Mouse (Mus musculus): ENCODE results near the gene Dact3. TPM values are rescaled to one million over a fixed set of nuclear protein-coding genes. Genes with fewer than 3 reads are reported as not detected.
A peak's percentile ranks its signal among the peaks of the same experiment; 100 is the strongest.

Gene Dact3
- polyA plus RNA-seq, 1 experiment, result 19.2 TPM

DNA sequence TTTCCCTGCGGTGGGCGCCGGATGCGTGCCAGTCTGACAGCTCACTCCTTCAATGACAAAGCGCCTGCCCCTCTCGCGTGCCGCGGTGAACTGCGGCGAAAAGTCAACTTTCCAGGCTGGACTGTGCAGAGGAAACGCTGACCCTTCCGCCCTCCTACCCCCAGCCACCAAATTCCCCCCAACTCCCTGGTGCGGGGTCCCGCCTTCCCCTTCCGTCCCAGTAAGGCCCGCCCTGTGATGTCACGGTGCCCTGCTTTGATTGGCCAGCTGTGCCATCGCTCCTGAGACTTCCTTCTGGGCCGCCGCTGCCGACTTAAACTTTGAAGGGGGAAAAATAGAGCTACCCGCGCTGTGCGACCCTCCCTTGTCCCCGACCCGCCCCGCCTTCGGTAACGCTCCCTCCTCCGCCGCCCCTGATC lies 32.5 kb upstream of the Dact3 start, which contains the start of gene Prkd2:
Gene Prkd2, plus strand, starts transcription at position 258 of the 419 bp plus-strand sequence.
- no peaks in the 10 kb centered on the region for H3K27me3 ChIP-seq (ENCODE audit: control insufficient read depth, insufficient read depth, low read length, poor library complexity, severe bottlenecking)
- peak; percentile 28 for TF ChIP-seq POLR2A (IDR thresholded peaks at IDR 0.05; ENCODE audit: insufficient read depth, low read length)
- TF ChIP-seq CTCF (IDR thresholded peaks at IDR 0.05; ENCODE audit: low read depth, low read length), result no peak
- no peak within 1 kb of the TSS for H3K27ac ChIP-seq (ENCODE audit: insufficient read depth, low read length)
- H3K9ac ChIP-seq (ENCODE audit: low read depth, poor library complexity, severe bottlenecking), result peak within 1 kb of the TSS; percentile 51
- H3K9me3 ChIP-seq (replicated peaks; ENCODE audit: control insufficient read depth, insufficient read depth, low read length, poor library complexity, severe bottlenecking), result no peaks in the 10 kb centered on the region
- H3K4me3 ChIP-seq (ENCODE audit: low read depth, low read length), result peak within 1 kb of the TSS; percentile 71
- H3K36me3 ChIP-seq (ENCODE audit: control insufficient read depth, insufficient read depth, low read length, poor library complexity, severe bottlenecking), result peaks cover 8% of the 10 kb centered on the region
- H3K4me1 ChIP-seq (ENCODE audit: control insufficient read depth, insufficient read depth, low read length), result peaks cover 2% of the 10 kb centered on the region

DNA sequence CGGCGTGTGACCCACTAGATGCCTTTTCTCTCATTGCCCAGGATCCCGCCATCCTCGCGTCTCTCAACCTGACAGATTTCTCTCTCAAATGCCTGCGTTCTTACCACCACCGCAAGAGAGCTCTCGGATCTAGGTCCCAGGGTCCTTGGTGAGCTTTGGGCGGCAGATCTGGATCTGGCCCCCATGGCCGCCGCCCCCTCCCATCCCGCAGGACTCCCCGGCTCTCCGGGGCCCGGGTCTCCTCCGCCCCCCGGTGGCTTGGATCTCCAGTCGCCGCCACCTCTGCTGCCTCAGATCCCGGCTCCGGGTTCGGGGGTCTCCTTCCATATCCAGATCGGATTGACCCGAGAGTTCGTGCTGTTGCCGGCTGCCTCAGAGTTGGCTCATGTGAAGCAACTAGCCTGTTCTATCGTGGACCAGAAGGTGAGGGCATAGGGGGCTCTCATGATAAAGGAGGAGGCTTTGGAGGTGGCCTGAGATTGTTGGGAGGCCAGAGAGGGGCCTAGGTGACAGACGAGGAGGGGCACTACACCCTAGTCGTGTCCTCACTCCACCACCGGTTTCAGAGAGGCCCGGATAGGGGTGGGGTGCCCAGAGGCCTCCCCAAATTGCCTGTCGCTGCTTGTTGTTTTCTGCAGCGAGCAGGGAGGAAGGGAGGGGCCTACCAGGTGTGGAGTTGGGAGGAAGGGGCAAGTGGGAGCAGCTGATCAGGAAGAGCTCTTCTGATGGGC lies 31.5 kb upstream of the Dact3 start:
- TF ChIP-seq CTCF (IDR thresholded peaks at IDR 0.05; ENCODE audit: low read depth, low read length) (no peak), POLR2A (IDR thresholded peaks at IDR 0.05; ENCODE audit: insufficient read depth, low read length) (no peak), EP300 (IDR thresholded peaks at IDR 0.05; ENCODE audit: insufficient read depth, low read depth, low read length) (no peak)
- Histone ChIP-seq H3K27me3 (ENCODE audit: control insufficient read depth, insufficient read depth, low read length, poor library complexity, severe bottlenecking) (no peaks in the 10 kb centered on the region), H3K9ac (ENCODE audit: low read depth, poor library complexity, severe bottlenecking) (peak overlapping the region; percentile 51), H3K9me3 (replicated peaks; ENCODE audit: control insufficient read depth, insufficient read depth, low read length, poor library complexity, severe bottlenecking) (no peaks in the 10 kb centered on the region), H3K36me3 (ENCODE audit: control insufficient read depth, insufficient read depth, low read length, poor library complexity, severe bottlenecking) (no peaks in the 10 kb centered on the region), H3K4me3 (ENCODE audit: low read depth, low read length) (peak overlapping the region; percentile 71), H3K27ac (ENCODE audit: insufficient read depth, low read length) (no peak overlapping the region), H3K4me1 (ENCODE audit: control insufficient read depth, insufficient read depth, low read length) (peaks cover 2% of the 10 kb centered on the region)

DNA sequence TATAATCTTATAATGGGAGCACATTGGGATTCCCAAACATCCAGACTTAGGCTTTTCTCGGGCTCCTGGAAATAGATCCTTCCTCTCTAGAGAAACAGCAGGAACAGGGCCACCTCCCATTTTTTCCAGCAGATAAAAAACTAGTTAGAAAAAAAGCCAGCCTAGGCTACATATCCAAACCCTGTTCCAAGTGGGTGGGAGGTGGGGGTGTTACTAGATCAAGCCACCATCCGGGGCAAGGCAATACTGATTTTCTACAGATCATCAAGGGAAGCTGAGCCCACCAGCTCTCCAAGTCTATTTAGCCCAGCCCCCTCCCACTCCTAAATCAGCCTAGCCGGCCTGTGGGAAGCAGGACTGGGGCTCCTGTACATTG lies 30.4 kb upstream of the Dact3 start:
- Histone ChIP-seq H3K36me3 (ENCODE audit: control insufficient read depth, insufficient read depth, low read length, poor library complexity, severe bottlenecking) (no peaks in the 10 kb centered on the region), H3K9me3 (replicated peaks; ENCODE audit: control insufficient read depth, insufficient read depth, low read length, poor library complexity, severe bottlenecking) (no peaks in the 10 kb centered on the region), H3K9ac (ENCODE audit: low read depth, poor library complexity, severe bottlenecking) (0 out of 2 replicates have a peak overlapping the region, but pooled peaks have one; percentile 10), H3K4me3 (ENCODE audit: low read depth, low read length) (no peak overlapping the region), H3K27ac (ENCODE audit: insufficient read depth, low read length) (no peak overlapping the region), H3K4me1 (ENCODE audit: control insufficient read depth, insufficient read depth, low read length) (peaks cover 2% of the 10 kb centered on the region), H3K27me3 (ENCODE audit: control insufficient read depth, insufficient read depth, low read length, poor library complexity, severe bottlenecking) (no peaks in the 10 kb centered on the region)
- TF ChIP-seq POLR2A (IDR thresholded peaks at IDR 0.05; ENCODE audit: insufficient read depth, low read length), result no peak
- no peak for TF ChIP-seq EP300 (IDR thresholded peaks at IDR 0.05; ENCODE audit: insufficient read depth, low read depth, low read length)
- no peak for TF ChIP-seq CTCF (IDR thresholded peaks at IDR 0.05; ENCODE audit: low read depth, low read length)

DNA sequence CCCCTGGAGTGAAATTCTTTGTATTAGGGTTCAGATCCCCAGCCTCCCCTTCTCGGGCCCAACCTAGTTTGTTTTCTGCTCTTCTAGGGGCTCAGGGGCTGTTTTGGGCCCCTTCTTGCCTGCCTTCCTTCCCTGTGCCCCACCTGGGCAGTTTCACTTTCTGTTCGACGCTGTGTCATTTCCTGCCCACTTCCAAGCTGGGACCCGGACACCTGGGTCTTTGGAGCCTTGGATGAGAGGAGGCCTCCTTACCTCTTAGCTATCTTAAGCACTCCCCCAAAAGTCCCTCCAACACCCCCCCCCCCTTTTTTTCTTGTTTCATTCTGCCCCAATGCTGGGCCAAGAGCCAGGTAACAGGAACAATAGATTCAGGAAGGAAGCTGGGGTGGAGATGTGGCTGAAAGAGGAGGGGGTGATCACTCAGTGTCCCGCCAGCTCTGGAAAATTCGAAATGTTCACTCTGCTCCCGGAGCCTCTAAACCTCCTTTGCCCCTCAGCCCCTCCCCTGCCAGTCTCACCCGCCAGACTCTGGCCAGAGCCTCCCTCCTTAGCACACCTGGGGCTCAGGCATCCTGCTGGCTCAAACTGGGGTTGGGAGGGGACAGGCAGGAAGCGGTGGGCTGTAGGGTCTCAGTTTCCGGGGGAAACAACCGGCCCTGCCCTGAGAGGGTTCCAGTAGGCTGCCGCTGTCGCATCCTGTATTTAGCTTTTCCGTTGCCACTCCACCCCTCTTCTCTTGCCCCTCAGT lies 29.9 kb upstream of the Dact3 start:
- Histone ChIP-seq H3K36me3 (ENCODE audit: control insufficient read depth, insufficient read depth, low read length, poor library complexity, severe bottlenecking) (no peaks in the 10 kb centered on the region), H3K4me1 (ENCODE audit: control insufficient read depth, insufficient read depth, low read length) (peaks cover 2% of the 10 kb centered on the region), H3K4me3 (ENCODE audit: low read depth, low read length) (peak overlapping the region; percentile 65), H3K9me3 (replicated peaks; ENCODE audit: control insufficient read depth, insufficient read depth, low read length, poor library complexity, severe bottlenecking) (no peaks in the 10 kb centered on the region), H3K27ac (ENCODE audit: insufficient read depth, low read length) (no peak overlapping the region), H3K9ac (ENCODE audit: low read depth, poor library complexity, severe bottlenecking) (0 out of 2 replicates have a peak overlapping the region, but pooled peaks have one; percentile 10), H3K27me3 (ENCODE audit: control insufficient read depth, insufficient read depth, low read length, poor library complexity, severe bottlenecking) (no peaks in the 10 kb centered on the region)
- TF ChIP-seq CTCF (IDR thresholded peaks at IDR 0.05; ENCODE audit: low read depth, low read length) (no peak), EP300 (IDR thresholded peaks at IDR 0.05; ENCODE audit: insufficient read depth, low read depth, low read length) (no peak), POLR2A (IDR thresholded peaks at IDR 0.05; ENCODE audit: insufficient read depth, low read length) (no peak)

DNA sequence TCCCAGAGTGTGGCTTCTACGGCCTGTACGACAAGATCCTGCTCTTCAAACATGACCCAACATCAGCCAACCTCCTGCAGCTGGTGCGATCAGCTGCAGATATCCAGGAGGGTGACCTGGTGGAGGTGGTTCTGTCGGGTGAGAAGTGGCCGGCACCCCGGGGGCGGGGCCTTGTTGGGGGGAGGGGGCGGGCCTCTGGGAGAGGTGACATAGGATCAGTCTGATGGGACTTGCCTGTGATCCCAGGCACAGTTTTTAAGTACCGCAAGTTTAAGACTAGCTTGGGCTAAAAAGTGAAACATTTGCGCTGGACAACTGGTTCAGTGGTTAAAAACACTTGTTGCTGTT lies 29.3 kb upstream of the Dact3 start:
- 0 out of 2 replicates have a peak overlapping the region, but pooled peaks have one; percentile 10 for H3K9ac ChIP-seq (ENCODE audit: low read depth, poor library complexity, severe bottlenecking)
- TF ChIP-seq CTCF (IDR thresholded peaks at IDR 0.05; ENCODE audit: low read depth, low read length) (no peak), POLR2A (IDR thresholded peaks at IDR 0.05; ENCODE audit: insufficient read depth, low read length) (no peak), EP300 (IDR thresholded peaks at IDR 0.05; ENCODE audit: insufficient read depth, low read depth, low read length) (no peak)
- H3K27me3 ChIP-seq (ENCODE audit: control insufficient read depth, insufficient read depth, low read length, poor library complexity, severe bottlenecking), result no peaks in the 10 kb centered on the region
- H3K4me3 ChIP-seq (ENCODE audit: low read depth, low read length), result peak overlapping the region; percentile 65
- H3K36me3 ChIP-seq (ENCODE audit: control insufficient read depth, insufficient read depth, low read length, poor library complexity, severe bottlenecking), result no peaks in the 10 kb centered on the region
- H3K27ac ChIP-seq (ENCODE audit: insufficient read depth, low read length), result no peak overlapping the region
- no peaks in the 10 kb centered on the region for H3K9me3 ChIP-seq (replicated peaks; ENCODE audit: control insufficient read depth, insufficient read depth, low read length, poor library complexity, severe bottlenecking)
- peaks cover 2% of the 10 kb centered on the region for H3K4me1 ChIP-seq (ENCODE audit: control insufficient read depth, insufficient read depth, low read length)

DNA sequence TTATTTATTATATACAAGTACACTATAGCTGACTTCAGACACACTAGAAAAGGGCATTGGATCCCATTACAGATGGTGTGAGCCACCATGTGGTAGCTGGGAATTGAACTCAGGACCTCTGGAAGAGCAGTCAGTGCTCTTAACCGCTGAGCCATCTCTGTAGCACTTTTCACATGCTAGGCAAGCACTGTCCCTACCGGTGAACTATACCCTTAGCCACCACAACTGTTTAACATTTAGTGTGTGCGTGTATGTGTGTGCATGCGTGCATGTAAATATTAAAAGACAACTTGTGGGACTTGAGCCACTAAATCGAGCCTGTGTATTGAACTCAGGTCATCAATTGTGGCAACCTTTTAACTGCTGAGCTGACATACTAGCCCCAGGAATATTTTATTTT lies 28.3 kb upstream of the Dact3 start:
- no peaks in the 10 kb centered on the region for H3K36me3 ChIP-seq (ENCODE audit: control insufficient read depth, insufficient read depth, low read length, poor library complexity, severe bottlenecking)
- H3K9ac ChIP-seq (ENCODE audit: low read depth, poor library complexity, severe bottlenecking), result no peak overlapping the region
- H3K27ac ChIP-seq (ENCODE audit: insufficient read depth, low read length), result no peak overlapping the region
- H3K27me3 ChIP-seq (ENCODE audit: control insufficient read depth, insufficient read depth, low read length, poor library complexity, severe bottlenecking), result no peaks in the 10 kb centered on the region
- H3K4me1 ChIP-seq (ENCODE audit: control insufficient read depth, insufficient read depth, low read length), result peaks cover 2% of the 10 kb centered on the region
- H3K4me3 ChIP-seq (ENCODE audit: low read depth, low read length), result no peak overlapping the region
- no peaks in the 10 kb centered on the region for H3K9me3 ChIP-seq (replicated peaks; ENCODE audit: control insufficient read depth, insufficient read depth, low read length, poor library complexity, severe bottlenecking)
- no peak for TF ChIP-seq EP300 (IDR thresholded peaks at IDR 0.05; ENCODE audit: insufficient read depth, low read depth, low read length)
- no peak for TF ChIP-seq POLR2A (IDR thresholded peaks at IDR 0.05; ENCODE audit: insufficient read depth, low read length)
- no peak for TF ChIP-seq CTCF (IDR thresholded peaks at IDR 0.05; ENCODE audit: low read depth, low read length)
